Mouse (Mus musculus) testis, postnatal 10 days (tissue): Measurements from ENCODE around the gene Spp2.
A peak's percentile ranks its signal among the peaks of the same experiment; 100 is the strongest.

Experiments
- DNase-seq: peaks from one replicate; pipeline ENCODE4 v3.0.0; 2021; ENCODE audit warnings: low spot score

Spp2 gene

GRCm38 (mm10) chr1:88406807-88407198 is at the start of gene Spp2:
Gene Spp2, plus strand, starts transcription at chr1:88406961.
- DNase-seq: no peak

DNA sequence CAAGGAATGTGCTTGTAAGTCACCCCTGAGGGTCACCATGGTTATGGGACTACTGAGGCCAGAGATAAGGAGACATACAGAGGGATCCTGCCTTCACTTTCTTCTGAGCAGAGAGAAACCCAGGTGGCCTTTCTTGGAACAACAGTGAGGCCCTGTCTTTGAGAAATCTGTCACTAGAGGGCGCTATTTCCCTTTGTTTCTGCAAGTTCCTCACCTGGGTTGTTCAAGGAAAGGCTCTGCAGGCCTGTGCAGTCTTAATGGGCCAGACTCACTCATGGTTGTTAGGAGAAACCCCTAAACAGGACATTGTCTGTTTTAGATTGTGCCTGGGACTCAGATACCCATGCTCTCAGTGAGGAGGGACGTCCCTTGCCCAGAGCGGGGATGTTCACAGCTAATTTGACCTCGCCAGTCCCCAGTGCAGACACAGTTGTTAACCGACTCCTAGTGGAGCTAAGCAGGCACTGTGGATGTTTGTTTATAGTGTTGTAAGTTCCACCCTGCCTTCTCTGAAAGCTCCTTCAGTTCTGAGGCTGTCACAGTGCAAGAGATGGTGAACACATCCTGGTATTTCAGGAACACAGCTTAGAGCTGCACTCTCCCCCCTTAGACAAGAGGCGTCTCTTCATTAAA is 49.2 kb upstream of the Spp2 start:
- DNase-seq: peak; percentile 69

- no peak for DNase-seq
Observed at GRCm38 (mm10) chr1:88358102-88358654, 48.6 kb upstream of the Spp2 start.

DNA sequence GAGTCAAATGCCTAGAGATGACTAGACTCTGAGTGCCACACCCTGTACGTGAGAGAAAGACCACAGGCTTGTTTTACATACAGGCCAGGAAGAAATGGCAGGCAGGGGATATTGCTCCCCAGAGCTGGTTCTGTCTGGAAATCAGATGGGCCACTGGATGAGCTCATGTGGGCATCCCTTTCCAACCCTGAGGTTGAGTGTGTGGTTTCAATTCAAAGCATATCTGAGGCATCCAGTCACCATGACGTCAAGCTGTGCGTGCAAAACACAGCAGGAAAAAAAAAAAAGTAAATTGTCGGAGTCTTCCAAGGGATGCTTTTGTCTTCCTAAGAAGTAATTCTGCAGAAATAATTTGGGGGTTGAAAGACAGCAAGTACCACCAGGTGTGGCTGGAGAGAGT is 45.7 kb upstream of the Spp2 start:
- DNase-seq: no peak

DNA sequence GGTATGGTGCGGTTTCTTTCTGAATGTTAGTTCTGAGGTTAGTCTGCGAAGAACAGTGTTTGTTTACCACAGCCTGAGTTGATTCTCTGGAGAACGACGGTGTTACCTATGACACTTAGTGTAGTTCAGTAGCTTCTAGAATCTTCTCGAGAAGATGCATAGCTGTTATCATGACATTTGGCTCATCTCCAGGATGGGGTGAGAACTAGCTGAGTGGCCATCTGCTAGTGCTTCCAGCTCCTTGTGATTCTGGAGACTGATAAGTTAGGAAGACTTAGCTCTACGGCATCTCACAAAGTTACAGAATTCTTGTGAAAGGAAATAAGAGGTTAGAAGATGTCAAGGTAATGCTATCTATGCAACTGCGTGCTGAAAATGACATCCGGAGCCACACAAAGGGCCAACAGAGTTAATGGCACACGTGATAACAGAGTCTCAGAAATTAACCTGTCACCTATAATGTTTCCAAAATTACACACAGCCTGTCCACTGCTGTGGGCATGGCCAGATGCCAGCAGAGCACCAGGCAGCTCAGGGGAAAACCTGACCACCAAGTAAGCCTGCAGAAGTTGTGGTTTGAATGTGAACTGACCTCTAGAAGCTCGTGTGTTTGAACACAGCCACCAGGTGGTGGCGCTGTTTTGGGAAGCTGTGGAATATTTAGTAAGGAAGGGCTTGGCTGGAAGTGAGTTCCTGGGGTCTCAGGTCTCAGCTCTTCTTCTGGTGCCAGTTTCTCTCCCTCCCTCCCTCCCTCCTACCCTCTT is 39.7 kb upstream of the Spp2 start:
- DNase-seq: peak; percentile 49

- no peak for DNase-seq
Observed at GRCm38 (mm10) chr1:88378446-88378845, 28.3 kb upstream of the Spp2 start.

- no peak for DNase-seq
Observed at GRCm38 (mm10) chr1:88391632-88392031, 15.1 kb upstream of the Spp2 start.

GRCm38 (mm10) chr1:88393321-88393720 is 13.4 kb upstream of the Spp2 start:
- no peak for DNase-seq

- no peak for DNase-seq
Observed at GRCm38 (mm10) chr1:88403378-88403777, 3.4 kb upstream of the Spp2 start.

GRCm38 (mm10) chr1:88406078-88406806 is 519 bp upstream of the Spp2 start:
- no peak for DNase-seq

- no peak for DNase-seq
Observed at GRCm38 (mm10) chr1:88408340-88408739, 1.6 kb downstream of the Spp2 start.

- DNase-seq: no peak
Observed at GRCm38 (mm10) chr1:88412013-88412412, 5.3 kb downstream of the Spp2 start.

- no peak for DNase-seq
Observed at GRCm38 (mm10) chr1:88418943-88419342, 12.2 kb downstream of the Spp2 start.

DNA sequence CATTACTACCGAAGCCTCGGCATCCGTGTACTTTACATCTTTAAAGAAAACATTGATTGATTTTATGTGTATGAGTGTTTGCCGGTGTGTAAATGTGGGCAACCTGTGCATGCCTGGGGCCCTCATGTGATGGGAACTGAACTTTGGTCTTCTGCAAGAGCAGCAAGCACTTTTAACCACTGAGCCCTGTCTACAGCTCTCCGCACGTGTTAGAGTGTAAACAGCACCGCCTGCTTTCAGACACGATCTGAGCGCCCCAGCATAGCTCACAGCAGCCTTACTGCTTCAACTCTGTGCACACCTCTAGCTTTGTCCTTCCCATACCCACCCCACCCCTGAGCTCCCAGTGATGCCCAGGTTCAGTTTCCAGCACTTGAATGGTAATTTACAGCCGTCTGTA is 15.3 kb downstream of the Spp2 start:
- DNase-seq: no peak

DNA sequence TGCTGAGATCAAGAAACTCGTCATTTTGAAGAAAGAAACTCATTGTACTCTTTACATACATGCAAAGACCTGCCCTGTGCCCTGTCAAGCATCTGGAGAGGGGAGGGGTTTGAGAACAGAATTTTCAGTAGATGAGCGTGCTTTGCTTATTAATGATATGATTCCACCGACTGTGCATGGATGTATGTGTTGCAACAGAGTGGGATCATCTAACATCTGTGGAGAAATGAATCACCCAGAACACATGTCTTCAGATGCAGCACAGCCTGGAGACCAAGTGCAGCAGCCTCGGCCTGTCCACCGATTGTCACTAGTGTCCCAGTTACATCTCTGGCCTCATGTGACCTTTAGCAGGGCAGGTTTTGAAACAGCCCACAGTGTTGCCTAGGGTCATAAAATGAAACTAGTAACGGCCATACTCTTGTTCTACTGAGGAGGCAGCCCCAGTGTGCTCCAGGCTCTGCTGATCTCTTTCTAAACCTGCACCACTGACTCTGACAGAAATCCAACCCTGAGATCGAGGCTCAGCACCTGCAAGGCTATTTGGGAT is 16.2 kb downstream of the Spp2 start:
- DNase-seq: no peak

DNA sequence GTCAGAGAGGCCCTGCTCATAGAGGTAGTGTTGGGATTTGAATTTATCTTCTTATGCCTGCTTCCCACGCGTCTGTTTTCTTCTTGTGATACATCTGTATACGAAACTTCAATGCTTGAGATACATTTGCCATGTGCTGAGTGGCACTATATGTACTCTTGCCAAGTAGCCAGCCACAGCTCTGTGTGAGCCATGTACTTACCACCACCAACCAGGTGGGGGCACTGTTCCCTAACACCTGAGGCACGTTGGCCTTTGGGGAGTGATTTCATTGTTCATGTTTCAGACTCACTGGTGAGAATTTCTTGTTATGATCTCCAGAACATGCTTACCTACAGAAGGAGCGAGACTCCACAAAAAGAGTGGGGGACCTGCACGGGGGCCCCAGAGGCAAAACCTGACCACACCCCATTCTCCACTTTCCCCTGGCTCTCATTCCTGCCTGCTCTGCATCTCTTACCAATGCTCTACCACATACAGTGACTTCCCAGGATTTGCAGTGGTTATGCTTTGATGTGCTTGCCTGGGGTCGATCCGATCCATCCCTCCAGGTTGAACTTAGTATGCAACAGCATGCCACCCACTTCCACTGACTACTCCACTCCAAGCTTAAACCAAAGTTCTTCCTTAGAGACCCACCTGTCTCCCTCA is 18.0 kb downstream of the Spp2 start:
- DNase-seq: peak; percentile 89

GRCm38 (mm10) chr1:88427987-88428741 is 21.4 kb downstream of the Spp2 start:
- DNase-seq: no peak

- no peak for DNase-seq
Observed at GRCm38 (mm10) chr1:88429413-88429812, 22.7 kb downstream of the Spp2 start.

GRCm38 (mm10) chr1:88431262-88431661 is 24.5 kb downstream of the Spp2 start:
- DNase-seq: no peak

- no peak for DNase-seq
Observed at GRCm38 (mm10) chr1:88432601-88433000, 25.8 kb downstream of the Spp2 start.
